Mouse (Mus musculus): ENCODE measurements around the gene Vgll4.

Vgll4 gene

DNA sequence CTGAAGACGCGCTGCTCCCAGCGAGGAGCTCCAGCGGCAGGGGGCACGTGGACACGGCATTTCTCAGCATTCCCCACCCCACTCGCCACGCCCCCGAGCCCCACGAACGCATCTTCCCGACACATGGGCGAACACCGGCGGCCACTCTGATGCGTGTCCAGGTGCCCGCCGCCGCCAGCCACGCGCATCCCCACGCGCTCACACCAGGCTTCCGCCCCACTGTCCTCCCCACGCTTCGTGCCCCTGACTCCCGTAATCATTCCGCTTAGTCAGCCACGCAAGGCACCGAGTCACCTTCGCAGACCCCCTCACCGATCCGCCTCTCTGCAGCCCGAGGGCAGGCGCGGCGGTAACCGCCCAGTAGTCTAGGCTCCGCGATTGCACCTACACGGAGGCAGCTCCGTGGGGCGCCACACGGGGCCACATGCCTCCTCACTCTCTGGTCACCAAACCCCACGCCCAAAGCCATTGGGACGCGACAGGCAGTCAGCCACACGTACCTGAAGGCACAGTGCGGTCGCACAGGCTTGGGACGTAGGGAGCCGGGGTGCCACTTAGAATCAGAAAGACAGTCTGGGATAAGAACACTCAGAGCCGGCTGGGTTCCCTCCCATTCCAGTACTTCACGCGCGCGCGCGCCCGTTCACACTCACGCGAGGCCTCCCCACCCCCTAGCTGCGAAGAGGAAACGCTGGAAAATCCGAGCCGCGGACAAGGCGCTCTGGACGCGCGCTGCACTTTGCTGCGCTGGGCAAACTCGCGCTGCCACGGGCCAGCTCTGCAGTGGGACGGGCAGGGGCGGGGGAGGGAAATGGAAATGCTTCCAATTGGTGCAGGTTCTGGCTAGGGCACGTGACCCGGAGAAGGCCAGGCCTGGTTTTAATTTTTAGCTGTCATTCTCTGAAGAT lies at the start of gene Vgll4:
TSS of gene Vgll4 (minus strand) at position 782 of the 908 bp plus-strand sequence.
- DNase-seq (ENCODE audit: low read depth, low spot score), result peak; percentile 87

DNA sequence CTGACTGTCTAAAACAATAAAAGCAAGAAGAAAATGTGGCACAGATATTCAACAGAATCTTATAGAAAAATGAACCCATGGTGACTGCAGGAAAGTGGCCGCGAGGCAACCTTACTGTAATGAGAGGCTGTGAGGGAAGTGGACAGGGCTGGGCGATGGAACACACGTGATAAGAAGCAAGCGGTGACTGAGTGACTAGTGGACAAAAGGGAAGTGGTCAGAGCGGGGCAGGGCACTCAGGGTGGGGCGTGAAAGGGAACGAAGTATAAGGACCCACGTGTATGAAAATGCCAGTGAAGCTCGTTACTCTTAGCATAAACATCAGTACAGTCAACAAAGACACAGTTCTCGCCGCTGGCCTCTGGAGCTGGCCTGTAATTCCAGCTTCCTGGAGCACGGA lies 45.7 kb upstream of the Vgll4 start:
- DNase-seq (ENCODE audit: low read depth, low spot score), result no peak

DNA sequence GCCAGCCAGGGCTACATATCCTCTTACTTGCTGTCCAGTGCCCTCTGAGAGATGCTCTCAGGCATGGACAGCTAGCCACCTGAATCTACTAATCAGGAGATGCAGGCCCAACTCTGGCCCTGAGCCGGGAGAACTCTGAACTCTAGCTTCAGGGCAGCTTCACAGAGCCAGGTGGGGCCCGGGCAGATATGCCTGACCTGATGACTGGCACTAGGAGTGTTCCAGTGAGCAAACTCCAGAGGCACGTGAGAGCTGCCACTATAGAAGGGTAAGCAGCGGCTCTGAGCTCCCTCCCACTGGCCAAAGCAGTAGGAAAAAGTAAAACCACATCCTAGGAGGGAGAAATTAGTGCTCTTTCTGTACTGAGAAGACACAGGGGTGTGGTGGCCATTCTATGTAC lies 43.8 kb upstream of the Vgll4 start:
- no peak for DNase-seq (ENCODE audit: low read depth, low spot score)

DNA sequence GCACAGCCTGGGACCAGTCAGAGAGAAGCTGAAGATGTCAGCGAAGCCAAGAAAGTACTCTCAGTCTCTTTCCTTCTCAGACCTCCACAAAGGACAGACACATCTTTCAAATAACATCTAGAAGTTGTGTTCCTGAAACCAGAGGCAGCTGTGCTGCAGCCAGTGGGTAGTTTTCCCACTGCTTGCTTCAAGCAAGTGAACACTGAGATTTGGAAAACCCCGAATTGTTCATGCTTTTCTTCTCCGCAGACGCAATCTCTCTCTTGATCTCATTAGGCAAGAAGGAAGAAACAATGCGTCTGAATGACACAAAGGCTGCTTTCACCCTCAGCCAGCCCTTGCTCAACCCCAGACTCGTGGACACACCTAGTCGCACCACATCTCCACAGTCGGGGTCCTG lies 42.0 kb upstream of the Vgll4 start:
- no peak for DNase-seq (ENCODE audit: low read depth, low spot score)

DNA sequence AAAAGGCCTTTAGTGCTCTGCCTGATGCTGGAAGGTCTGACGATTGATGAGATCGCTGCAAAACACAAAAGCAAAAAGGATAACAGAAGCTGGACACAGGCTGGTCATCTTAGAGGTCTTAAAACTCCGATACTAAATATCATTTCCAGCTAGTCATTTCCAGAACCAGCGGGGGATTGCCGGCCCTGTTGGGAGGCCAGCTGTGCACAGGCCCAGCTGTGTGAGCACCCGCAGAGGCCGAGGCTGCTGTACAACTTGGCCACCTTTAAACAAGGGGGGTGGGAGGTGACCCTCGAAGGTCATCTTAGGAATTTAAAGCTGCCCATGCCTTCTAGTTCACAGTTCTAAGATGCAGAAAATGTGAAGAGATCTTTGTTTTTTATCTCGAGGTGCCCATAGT lies 41.0 kb upstream of the Vgll4 start:
- DNase-seq (ENCODE audit: low read depth, low spot score), result no peak

DNA sequence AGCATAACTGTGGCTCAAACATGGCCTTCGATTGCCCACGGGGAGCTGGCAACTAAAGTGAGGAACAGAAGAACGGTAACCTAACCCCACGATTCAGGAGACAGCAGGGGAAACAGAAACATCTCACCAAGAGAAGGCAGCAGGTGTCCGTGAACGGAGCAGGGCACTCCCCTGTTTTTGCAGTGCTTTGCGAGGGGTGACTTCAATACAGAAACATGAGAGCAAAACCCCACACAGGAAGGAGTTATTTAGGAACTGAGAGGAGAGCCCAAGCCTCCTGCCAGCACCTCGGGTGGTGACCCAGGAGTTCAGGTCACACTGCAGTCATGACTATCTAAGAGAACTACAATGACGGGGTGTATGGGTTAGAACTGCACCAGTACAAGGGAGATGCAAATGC lies 40.5 kb upstream of the Vgll4 start:
- no peak for DNase-seq (ENCODE audit: low read depth, low spot score)

DNA sequence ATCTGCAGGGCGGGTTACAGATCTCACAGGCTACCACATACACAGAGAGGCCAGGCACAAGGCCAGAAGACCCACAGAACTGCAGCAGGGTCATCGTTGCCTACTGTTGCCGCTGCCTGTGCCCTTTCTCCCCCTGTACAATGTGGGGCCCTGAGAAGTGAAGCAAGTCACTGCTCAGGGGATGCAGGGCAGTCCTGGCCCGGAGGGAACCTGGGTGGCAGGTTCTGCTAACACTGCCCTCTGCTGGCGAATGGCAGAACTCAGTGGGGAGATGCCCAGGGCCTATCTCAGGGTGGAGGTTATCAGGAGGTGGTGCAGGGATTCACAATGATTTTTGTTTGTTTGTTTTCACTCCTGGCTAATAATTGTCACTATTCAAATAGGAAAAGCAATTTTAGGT lies 37.9 kb upstream of the Vgll4 start:
- DNase-seq (ENCODE audit: low read depth, low spot score), result peak; percentile 73

DNA sequence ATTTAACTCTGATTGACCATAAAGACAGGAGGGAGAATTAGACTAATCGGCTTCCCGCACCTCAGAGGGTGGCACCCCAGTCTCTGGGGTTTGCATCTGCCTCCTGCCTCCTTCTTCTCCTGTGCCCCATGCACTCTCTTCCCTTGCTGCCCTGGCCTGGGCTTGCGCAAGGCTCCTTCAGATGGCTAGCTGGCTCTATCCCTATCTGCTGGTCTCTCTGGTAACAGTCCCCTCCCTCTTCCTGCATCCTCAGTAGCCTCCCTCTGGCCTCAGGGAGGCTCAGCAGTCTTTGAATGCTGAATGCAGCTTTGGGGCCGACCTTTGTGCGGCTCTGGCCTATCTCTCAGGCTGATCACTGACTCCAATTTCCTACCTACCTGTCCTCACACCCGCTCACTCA lies 37.2 kb upstream of the Vgll4 start:
- peak; percentile 32 for DNase-seq (ENCODE audit: low read depth, low spot score)

DNA sequence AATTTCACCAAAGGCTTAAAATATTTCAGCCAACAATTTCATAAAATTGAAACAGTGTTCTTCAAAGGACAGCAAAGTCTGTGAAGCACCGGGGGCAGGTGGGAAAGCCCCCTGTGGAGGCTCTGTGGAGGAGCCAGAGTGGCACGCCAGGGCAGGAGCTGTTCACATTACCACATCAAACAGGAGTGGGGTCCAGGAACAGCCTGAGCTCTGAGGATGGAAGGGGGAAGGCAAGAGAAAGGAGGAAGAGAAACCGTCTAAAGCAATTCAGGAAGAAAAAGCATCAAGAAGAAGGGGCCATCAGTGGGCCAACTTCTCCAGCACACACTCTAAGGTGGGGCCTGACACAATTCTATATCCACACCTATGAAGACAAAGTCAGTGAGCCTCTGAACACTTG lies 36.3 kb upstream of the Vgll4 start:
- no peak for DNase-seq (ENCODE audit: low read depth, low spot score)

DNA sequence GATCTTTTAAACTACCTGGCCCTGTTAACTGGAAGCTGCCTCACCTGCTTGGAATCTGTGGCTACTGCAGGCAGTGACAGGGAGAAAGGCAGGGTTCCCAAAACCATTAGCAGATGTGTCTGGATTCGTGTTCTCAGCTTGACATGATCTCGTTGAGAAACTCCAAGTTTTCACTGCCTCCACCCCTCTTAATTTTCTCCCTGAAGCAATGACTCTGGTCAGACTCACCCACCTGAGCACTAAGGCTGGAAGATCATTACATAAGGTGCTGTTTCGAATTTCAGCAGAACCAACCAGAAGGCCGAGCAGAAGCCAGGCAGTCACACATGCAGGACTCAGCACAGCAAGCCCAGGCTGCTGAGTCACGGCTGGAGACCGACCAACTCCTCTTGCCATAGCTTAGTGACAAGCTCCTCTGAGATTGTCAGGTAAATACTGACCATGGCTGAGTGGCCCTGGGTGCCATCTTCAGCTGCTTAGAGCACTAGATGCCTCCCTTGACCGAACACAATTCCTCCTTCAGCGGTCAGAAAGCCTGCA lies 35.6 kb upstream of the Vgll4 start:
- DNase-seq (ENCODE audit: low read depth, low spot score), result no peak

DNA sequence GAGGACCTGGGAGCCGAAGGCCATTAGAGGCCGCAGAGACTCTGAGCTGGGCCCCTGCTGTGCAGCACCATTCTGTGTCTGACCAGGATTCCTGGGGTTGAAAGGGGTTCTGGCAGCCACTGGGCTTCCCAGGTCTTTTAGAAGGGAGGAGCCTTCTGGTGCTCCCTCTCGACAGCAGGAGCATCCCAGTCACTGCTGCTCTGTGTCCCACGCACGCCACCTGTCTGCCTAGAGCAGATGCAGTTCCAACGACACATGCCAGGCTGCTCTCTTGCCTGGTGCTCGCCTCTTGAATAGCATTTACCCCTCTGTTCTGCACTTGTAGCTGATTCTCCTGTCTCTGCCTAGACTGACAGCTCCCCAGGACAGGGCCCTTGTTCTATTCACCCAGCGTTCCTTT lies 34.8 kb upstream of the Vgll4 start:
- DNase-seq (ENCODE audit: low read depth, low spot score), result no peak

DNA sequence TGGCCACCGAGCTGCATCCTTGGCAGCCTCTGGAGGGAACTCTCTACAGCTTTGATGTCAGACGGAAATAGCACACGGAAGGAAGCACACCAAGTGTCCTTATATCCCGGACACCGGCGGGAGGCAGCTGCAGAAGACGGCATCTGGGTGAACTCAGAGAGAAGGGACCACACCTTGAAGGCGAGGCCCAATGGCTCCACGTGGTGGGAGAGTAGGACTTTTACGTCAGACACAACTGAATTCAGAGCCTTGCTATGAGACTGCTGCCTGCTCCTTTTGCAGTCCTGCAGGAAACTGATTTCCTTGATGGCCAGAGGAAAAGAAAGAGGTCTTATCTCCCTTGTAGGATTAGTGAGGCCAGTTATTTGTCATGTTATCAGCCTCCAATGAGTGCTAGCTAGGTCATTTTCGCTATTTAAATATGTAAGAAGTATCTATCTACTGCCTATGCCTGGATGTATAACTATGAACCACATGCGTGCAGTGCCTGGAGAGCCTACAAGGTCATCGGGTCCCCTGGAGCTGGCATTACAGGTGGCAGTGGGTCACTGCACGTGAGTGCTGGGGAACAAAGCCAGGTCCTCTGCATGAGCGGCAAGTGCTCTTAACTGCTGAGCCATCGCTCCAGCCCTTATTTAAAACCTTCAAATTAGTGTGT lies 28.7 kb upstream of the Vgll4 start:
- DNase-seq (ENCODE audit: low read depth, low spot score), result no peak

DNA sequence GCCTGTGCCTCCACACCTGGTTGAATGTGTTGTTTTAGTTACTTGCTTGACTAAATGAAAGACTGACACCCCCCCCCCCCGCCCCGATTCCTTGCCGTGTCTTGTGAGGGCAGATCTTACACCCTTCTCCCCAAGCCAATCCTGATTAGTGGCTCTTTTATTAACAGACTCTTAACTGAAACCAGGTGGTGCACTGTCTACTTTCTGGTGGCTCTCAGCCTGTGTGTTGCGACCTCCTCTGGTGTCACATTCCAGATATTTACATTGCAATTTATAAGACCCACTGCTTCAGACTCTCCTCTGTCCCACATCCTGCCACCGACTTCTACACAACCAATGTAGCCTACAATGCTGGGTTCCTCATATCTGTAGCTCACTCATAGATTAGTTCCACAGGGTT lies 27.7 kb upstream of the Vgll4 start:
- DNase-seq (ENCODE audit: low read depth, low spot score), result no peak

DNA sequence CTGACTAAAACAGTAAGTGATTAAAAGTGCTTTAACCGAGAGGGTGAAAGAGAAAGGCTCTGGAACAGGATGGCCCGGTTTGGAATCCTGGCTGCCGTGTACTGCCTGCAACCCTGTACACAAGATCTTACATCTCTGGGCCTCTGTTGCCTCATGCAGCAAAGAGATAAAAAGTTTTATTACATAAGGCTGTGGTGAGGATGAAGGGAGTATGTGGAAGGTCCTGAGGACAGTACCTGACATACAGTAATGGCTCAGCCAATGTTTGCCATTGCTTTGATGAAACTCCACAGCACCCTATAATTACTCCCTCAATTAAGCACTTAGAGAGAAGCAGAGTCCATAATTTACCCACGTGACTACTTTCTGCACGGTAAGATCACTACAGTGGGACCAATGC lies 27.1 kb upstream of the Vgll4 start:
- no peak for DNase-seq (ENCODE audit: low read depth, low spot score)

DNA sequence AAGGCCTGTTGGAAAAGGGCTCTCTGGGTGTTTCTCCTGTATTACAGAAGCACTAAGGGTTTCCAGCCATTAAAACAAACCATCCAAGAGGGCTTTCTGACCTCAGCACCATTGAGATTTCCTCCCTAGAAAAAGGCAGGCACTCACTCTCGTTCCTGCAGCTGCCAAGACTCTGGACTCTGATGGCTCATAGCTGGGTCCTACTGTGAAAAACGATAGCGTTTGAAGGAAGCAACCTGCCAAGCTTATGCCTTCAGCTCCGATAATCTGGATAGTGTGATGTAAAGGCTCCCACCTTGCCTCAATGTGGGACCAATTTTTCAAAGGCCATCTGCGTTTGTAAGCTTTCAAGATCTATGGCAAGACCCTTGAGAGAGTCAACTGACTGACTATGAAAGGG lies 24.3 kb upstream of the Vgll4 start:
- no peak for DNase-seq (ENCODE audit: low read depth, low spot score)

DNA sequence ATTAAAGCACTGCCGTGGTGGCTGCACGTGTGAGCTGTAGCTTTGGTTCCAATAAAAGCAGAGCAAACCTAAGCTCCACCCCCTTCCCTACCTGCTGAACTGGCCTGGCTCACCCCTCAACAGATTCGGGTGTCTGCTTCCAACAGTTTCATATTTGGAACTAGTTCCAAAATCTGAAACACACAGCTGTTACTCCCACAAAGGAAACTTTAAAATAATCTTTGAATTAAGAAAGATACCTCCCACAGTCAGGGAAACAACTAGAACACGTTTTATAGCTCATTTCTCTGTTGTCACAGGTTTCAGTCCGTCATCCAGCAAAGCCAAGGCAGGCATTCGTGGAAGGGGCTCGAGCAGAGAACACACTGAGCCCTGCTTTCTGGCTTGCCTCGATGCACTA lies 23.9 kb upstream of the Vgll4 start:
- DNase-seq (ENCODE audit: low read depth, low spot score), result no peak

DNA sequence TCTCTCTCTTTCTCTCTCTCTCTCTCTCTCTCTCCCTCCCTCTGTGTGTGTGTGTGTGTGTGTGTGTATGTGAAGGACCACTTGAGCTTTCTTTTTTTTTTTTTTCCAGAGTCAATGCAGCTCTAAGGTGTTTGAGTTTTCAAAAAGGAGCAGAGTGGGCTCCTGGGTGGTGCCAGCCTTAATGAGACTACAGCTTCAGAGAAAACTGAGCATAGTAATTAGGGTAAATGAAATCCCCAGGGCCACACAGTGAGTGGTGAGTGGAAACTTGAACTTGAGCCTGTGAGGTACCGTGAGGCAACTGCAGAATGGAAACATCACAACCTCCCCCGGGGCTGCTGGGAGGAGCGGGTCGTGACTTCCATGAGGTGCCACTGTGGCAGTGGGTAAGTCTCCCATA lies 22.1 kb upstream of the Vgll4 start:
- DNase-seq (ENCODE audit: low read depth, low spot score), result no peak

DNA sequence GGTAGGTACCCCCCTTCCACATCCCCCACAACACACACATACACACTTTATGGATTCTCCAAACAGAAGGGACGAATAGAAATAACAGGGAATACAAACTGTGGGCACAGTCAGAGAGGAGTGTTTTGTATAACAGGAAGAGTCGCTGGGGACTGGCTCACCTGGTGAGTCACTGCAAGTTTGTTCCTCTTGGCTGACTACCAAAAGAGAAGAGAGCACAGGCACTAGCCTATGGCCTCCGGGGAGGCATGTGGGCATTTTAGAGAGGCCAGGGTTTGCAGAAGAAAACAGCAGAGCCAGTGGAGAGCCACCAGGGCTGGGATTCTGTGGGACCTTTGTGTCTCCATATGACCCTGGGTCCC lies 18.8 kb upstream of the Vgll4 start:
- no peak for DNase-seq (ENCODE audit: low read depth, low spot score)

DNA sequence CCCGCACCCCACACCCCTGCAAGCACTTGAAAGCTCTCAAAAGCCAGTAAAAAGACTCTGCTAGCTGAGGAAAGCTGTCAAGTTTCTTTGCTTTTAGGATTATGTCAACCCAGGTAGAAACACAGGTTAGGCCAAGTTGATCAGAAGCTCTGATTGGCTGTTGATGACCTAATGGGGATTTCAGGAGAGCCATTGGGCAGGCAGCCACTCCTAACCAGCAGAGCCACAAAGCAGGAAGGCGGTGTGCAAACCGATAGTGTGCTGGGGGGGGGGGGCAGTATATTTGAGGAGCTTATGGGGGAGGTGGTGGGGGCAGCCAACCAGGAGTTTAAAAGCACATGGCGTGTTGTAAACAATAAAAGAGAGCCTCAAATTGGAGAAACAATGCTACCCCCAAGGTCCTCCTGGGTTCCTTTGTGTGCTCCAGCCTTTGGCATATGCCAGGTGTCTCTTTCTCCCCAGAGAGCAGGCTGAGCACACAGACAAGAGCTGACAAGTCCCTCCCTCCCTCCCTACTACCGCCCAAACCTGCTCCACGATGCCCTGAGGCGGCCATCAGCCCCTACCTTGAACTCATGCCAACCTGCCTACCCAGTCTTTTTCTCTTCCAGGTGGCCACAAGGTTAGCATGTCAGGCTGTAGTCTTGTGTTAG lies 18.3 kb upstream of the Vgll4 start:
- DNase-seq (ENCODE audit: low read depth, low spot score), result no peak

DNA sequence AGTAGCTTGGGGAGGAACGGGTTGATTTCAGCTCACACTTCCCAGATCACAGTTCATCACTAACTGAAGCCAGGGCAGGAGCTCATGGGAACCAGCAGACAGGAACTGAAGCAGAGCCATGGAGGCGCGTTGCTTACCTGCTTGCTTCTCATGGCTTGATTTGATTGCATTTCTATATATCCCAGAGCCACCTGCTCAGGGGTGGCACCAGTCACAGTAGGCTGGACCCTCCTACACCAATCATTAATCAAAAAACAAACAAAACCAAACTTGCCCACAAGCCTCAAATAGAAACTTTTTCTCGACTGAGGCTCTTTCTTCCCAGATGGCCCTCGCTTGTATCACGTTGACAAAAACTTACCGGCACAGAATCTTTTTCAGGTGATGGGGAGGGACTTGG lies 12.9 kb upstream of the Vgll4 start:
- DNase-seq (ENCODE audit: low read depth, low spot score), result no peak

DNA sequence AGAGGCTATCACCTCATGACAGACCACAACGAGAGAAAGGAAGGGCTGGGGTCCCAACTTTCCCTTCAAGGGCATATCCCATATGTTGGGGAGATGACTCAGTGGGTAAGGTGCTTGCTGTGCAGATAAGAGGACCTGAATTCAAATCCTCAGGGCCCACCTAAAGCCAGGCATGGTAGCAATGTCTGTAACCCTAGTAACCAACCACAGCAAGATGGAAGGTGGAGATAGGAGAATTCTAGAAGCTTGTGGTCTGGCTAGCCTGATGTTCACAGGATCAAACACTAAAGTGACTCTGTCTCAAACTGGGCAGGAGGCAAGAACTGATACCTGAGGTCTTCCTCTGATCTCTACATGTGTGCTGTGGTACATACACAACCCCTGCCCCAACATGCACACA lies 9.9 kb upstream of the Vgll4 start:
- no peak for DNase-seq (ENCODE audit: low read depth, low spot score)

DNA sequence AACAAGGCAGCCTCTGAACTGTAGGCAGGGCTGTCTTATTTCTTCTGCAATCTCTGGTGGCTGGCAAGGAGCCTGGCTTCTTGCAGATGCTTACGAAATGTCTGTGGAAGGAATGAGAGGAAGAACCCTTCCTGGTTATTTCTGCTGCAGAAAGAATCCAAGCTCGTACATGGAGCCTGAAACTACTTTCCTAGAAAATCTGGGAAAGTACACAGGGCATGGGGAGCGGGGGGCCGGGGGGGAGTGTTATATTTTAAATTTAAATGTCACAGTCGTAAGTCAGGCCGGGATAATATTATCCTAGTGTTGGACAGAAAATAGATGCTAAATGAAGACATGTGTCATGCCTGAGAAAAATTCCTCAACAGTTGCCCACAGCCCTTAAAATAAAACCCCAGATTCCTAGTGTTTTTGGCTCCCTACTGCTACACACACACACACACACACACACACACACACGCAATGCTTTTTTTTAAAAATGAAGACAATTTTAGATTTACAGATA lies 7.2 kb upstream of the Vgll4 start:
- no peak for DNase-seq (ENCODE audit: low read depth, low spot score)
